Mouse (Mus musculus): ENCODE data around the gene Atg2b. TPM values are rescaled to one million over a fixed set of nuclear protein-coding genes. Genes with fewer than 3 reads are reported as not detected.
A peak's percentile ranks its signal among the peaks of the same experiment; 100 is the strongest.

Atg2b gene
- polyA plus RNA-seq, 1 experiment, result 37.1 TPM

- DNase-seq (ENCODE audit: extremely low spot score in 1 of 2, low spot score in 1 of 2), result peak in 1 of 2 experiments; percentile 31
These were observed 794 bp downstream of the Atg2b start, which contains the start of gene Gskip for GRCm38 (mm10) chr12:105683933-105684901. Gene Gskip, plus strand, starts transcription at chr12:105684829.

GRCm38 (mm10) chr12:105678762-105679161 is 6.2 kb downstream of the Atg2b start:
- no peak for DNase-seq (ENCODE audit: extremely low spot score in 1 of 2, low spot score in 1 of 2)

GRCm38 (mm10) chr12:105678211-105678610 is 6.8 kb downstream of the Atg2b start:
- DNase-seq (ENCODE audit: extremely low spot score in 1 of 2, low spot score in 1 of 2), result no peak

GRCm38 (mm10) chr12:105676274-105676673 is 8.7 kb downstream of the Atg2b start:
- no peak for DNase-seq (ENCODE audit: extremely low spot score in 1 of 2, low spot score in 1 of 2)

GRCm38 (mm10) chr12:105655850-105656249 is 29.2 kb downstream of the Atg2b start:
- no peak for DNase-seq (ENCODE audit: extremely low spot score in 1 of 2, low spot score in 1 of 2)

- DNase-seq (ENCODE audit: extremely low spot score in 1 of 2, low spot score in 1 of 2), result no peak
These were observed 42.2 kb downstream of the Atg2b start for GRCm38 (mm10) chr12:105642770-105643321.

GRCm38 (mm10) chr12:105637554-105637953 is 47.5 kb downstream of the Atg2b start:
- DNase-seq (ENCODE audit: extremely low spot score in 1 of 2, low spot score in 1 of 2), result no peak

GRCm38 (mm10) chr12:105636551-105636950 is 48.5 kb downstream of the Atg2b start:
- DNase-seq (ENCODE audit: extremely low spot score in 1 of 2, low spot score in 1 of 2), result no peak

GRCm38 (mm10) chr12:105634374-105635067 is 50.5 kb downstream of the Atg2b start:
- DNase-seq (ENCODE audit: extremely low spot score in 1 of 2, low spot score in 1 of 2), result no peak

GRCm38 (mm10) chr12:105625798-105626197 is 59.2 kb downstream of the Atg2b start:
- peak in 1 of 2 experiments; percentile 43 for DNase-seq (ENCODE audit: extremely low spot score in 1 of 2, low spot score in 1 of 2)

- DNase-seq (ENCODE audit: extremely low spot score in 1 of 2, low spot score in 1 of 2), result no peak
These were observed 62.0 kb downstream of the Atg2b start for GRCm38 (mm10) chr12:105622981-105623539.

- no peak for DNase-seq (ENCODE audit: extremely low spot score in 1 of 2, low spot score in 1 of 2)
These were observed 63.0 kb downstream of the Atg2b start for GRCm38 (mm10) chr12:105622048-105622447.

- no peak for DNase-seq (ENCODE audit: extremely low spot score in 1 of 2, low spot score in 1 of 2)
These were observed 71.5 kb downstream of the Atg2b start for GRCm38 (mm10) chr12:105613559-105613958.

GRCm38 (mm10) chr12:105611748-105612147 is 73.3 kb downstream of the Atg2b start:
- DNase-seq (ENCODE audit: extremely low spot score in 1 of 2, low spot score in 1 of 2), result peak; percentile 17 to 77

- DNase-seq (ENCODE audit: extremely low spot score in 1 of 2, low spot score in 1 of 2), result no peak
These were observed 74.0 kb downstream of the Atg2b start for GRCm38 (mm10) chr12:105611045-105611444.

GRCm38 (mm10) chr12:105606881-105607280 is 78.1 kb downstream of the Atg2b start:
- no peak for DNase-seq (ENCODE audit: extremely low spot score in 1 of 2, low spot score in 1 of 2)

GRCm38 (mm10) chr12:105605212-105605611 is 79.8 kb downstream of the Atg2b start:
- no peak for DNase-seq (ENCODE audit: extremely low spot score in 1 of 2, low spot score in 1 of 2)

GRCm38 (mm10) chr12:105603904-105604303 is 81.1 kb downstream of the Atg2b start:
- no peak for DNase-seq (ENCODE audit: extremely low spot score in 1 of 2, low spot score in 1 of 2)

- DNase-seq (ENCODE audit: extremely low spot score in 1 of 2, low spot score in 1 of 2), result no peak
These were observed 82.3 kb downstream of the Atg2b start, which contains the start of gene Bdkrb1 for GRCm38 (mm10) chr12:105602581-105603210. Gene Bdkrb1, plus strand, starts transcription at chr12:105603085.

GRCm38 (mm10) chr12:105601586-105601985 is 83.4 kb downstream of the Atg2b start:
- no peak for DNase-seq (ENCODE audit: extremely low spot score in 1 of 2, low spot score in 1 of 2)
